Mouse (Mus musculus): ENCODE measurements at regions not wholly inside any gene's neighbourhood (a gene's known extent, or its start where the extent isn't known, plus 50 kb on each side); places are given as distances from the start of the nearest gene placed in this dataset.

- DNase-seq (ENCODE audit: low spot score in 2 of 2) = peak; percentile 6 to 17
These were observed 229.5 kb upstream of the Mamld1 start for GRCm38 (mm10) chrX:70820518-70820917.

- no peak for DNase-seq (ENCODE audit: low spot score in 2 of 2)
These were observed 232.3 kb upstream of the Mamld1 start for GRCm38 (mm10) chrX:70817771-70818170.

- no peak for DNase-seq (ENCODE audit: low spot score in 2 of 2)
These were observed 233.4 kb upstream of the Mamld1 start for GRCm38 (mm10) chrX:70816662-70817061.

- DNase-seq (ENCODE audit: low spot score in 2 of 2) = no peak
These were observed 258.3 kb upstream of the Mamld1 start for GRCm38 (mm10) chrX:70791796-70792195.

GRCm38 (mm10) chrX:70762862-70763261 is 285.9 kb upstream of the Tmem185a start:
- DNase-seq (ENCODE audit: low spot score in 2 of 2) = no peak

GRCm38 (mm10) chrX:70713004-70713604 is 236.1 kb upstream of the Tmem185a start:
- DNase-seq (ENCODE audit: low spot score in 2 of 2) = no peak

- no peak for DNase-seq (ENCODE audit: low spot score in 2 of 2)
These were observed 205.2 kb upstream of the Tmem185a start for GRCm38 (mm10) chrX:70682194-70682593.

- DNase-seq (ENCODE audit: low spot score in 2 of 2) = no peak
These were observed 190.1 kb upstream of the Tmem185a start for GRCm38 (mm10) chrX:70667092-70667491.
